Mouse (Mus musculus) liver, embryonic 11.5 days (tissue): ENCODE data around the gene Trpv2. TPM values are rescaled to one million over a fixed set of nuclear protein-coding genes. Genes with fewer than 3 reads are reported as not detected.

Experiments
- polyA plus RNA-seq: library from polyadenylated mRNA; unstranded; fragments of >200 nt; fragmentation: Nextera tagmentation; extraction: Ambion mirVana; gene quantifications from 2 replicates; pipeline ENCODE4 v1.2.1, GENCODE M21; 2014

Gene Trpv2
- polyA plus RNA-seq, 1 experiment from 2014 or later: 10.9 TPM

Other genes starting within 250 kb of the Trpv2 start
- 15.3 and 15.7 TPM in 2 replicates for gene Pigl, start 116.0 kb upstream of the Trpv2 start, polyA plus RNA-seq
- 133 and 144 TPM in 2 replicates for gene Ncor1, start 115.9 kb upstream of the Trpv2 start, polyA plus RNA-seq
- gene Cenpv, start 35.2 kb upstream of the Trpv2 start, polyA plus RNA-seq: 34.3 and 38.4 TPM in 2 replicates
- 2,001 and 2,023 TPM in 2 replicates for gene Ubb, start 23.3 kb upstream of the Trpv2 start, polyA plus RNA-seq
- 6.7 and 8.1 TPM in 2 replicates for gene Lrrc75a, start 74.0 kb downstream of the Trpv2 start, polyA plus RNA-seq
- 25.7 and 26.1 TPM in 2 replicates for gene Mmgt2, start 74.2 kb downstream of the Trpv2 start, polyA plus RNA-seq
- gene Zfp287, start 157.4 kb downstream of the Trpv2 start, polyA plus RNA-seq: 2.6 TPM in 2 replicates
- gene Gm10428, start 178.6 kb downstream of the Trpv2 start, polyA plus RNA-seq: not detected in 2 replicates
- gene Zfp286, start 215.0 kb downstream of the Trpv2 start, polyA plus RNA-seq: 8.3 and 8.6 TPM in 2 replicates
- gene Trim16, start 245.7 kb downstream of the Trpv2 start, polyA plus RNA-seq: 2.2 and 3.1 TPM in 2 replicates